Mouse (Mus musculus) T-cell, adult 2 months (primary cell): ENCODE measurements around the gene Olfr1287.

Experiments
- DNase-seq: peaks from one replicate; pipeline ENCODE4 v3.0.0; 2022; ENCODE audit warnings: low spot score

Gene Olfr1287

DNA sequence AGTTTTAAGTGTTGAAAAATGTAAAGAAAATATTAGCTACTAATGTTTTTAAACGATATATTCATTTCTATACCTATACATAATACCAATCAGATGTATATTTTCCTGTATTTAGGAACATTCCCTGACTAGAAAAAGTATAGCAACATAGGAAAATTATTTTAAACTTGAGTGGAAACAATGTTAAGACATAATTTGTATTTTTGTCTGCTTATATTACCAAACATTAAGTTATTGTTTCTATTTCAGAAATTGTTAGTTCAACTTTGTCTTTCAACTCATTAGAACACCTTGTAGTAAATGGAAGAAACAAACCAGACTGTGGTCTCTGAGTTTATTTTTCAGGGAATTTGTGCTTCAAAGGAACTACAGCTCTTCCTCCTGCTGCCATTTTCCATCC lies at the start of gene Olfr1287:
TSS of gene Olfr1287 (plus strand) at position 301 of the 400 bp plus-strand sequence.
- no peak for DNase-seq

DNA sequence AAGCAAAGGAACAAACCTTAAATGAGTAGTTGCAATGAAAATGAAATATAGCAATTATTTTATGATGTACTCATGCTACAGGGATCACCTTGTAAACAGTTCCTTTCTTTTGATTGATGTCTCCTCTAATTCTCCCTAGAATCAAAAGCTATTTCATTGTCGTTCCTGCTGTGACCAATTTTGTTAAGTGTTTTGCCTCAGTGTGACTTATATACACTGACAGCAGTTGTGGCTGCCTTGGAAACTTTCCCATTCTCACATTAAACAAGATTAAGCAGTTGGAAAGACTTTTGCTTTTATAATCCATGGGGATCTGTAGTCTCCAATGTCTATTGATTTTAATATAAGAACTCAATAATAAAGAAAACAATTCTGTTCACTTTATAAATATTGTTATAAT lies 26.0 kb upstream of the Olfr1287 start, which contains the start of gene Olfr1286:
TSS of gene Olfr1286 (minus strand) at position 185 of the 400 bp plus-strand sequence.
- DNase-seq: no peak

DNA sequence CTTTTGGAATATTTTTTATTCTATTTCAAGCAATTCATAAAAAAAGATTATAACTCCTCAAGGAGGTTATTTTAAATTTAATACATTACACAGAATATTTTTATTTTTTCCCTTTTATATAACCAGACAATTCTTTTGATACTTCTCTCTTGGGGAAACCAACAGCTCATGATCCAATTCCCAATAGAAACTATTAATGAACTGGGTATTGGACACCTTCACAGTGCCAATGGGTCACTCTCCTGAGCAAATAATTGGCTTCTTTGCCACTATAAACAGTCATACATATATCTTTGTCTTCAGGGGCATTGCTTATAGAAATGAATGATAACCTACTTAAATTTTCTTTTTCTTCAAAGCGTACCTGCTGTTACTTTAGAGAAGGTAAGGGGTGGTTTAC lies 24.9 kb downstream of the Olfr1287 start, which contains the start of gene Olfr1288:
TSS of gene Olfr1288 (plus strand) at position 301 of the 400 bp plus-strand sequence.
- no peak for DNase-seq

DNA sequence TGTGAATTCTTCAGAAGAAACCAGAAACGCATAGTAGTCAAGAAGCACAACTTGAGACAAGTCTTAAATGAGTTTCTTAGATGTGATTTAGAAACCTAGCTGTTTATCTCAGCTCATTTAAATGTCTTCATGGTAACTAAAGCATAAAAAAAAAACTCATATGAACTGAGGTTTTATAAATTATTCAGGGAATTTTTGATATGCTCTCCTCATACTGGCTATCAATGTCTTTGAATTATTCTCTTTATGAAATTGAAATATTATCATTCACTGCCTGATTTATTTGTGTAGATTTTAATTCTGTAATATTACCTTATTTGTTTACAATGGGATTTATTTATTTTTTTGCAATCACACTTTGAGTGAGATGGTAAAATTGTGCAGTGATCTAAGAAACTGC lies 31.6 kb downstream of the Olfr1287 start, which contains the start of gene Olfr1289:
TSS of gene Olfr1289 (plus strand) at position 301 of the 400 bp plus-strand sequence.
- no peak for DNase-seq

DNA sequence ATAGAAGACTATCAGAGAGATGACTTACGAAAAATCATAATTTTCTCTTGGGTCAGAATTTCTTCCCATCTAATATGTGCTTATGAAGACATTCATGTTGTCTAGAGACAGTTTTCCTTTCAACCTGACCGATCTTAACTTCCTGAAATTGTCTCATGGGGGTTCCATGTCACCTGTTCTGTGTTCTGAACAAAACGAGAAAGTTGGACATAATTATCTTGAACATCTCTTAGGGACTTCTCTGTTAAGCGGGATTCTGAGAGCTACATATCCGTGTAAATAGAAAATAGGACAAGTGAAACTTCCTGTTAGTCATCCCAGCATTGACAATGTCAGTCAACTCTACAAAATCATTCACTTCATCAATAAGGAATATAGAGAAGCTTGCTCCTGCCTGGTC lies 44.8 kb downstream of the Olfr1287 start, which contains the start of gene Olfr1290:
TSS of gene Olfr1290 (minus strand) at position 101 of the 400 bp plus-strand sequence.
- DNase-seq: no peak

DNA sequence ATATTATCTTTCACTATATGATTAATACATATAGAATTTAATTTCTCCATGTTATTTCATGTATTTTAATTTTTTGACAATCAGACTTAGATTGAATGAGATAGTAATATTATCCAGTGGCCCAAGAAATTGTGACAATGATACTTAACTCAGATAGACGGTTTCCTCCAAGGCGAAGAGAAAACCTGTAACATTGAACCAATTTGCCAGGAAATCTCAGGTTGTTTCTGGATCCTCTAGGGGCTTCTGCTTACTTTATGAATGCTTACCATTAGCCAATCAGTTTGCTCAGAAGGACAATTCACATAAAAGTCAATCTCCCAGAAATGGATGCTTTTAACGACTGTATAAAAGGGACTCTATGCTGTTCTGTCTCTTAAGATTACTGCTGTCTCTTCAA lies 47.9 kb downstream of the Olfr1287 start, which contains the start of gene Olfr1291-ps1:
TSS of gene Olfr1291-ps1 (plus strand) at position 301 of the 400 bp plus-strand sequence.
- DNase-seq: no peak
